Mouse (Mus musculus): ENCODE data around the gene Plac9a. TPM values are rescaled to one million over a fixed set of nuclear protein-coding genes. Genes with fewer than 3 reads are reported as not detected.
"Not testable (repeated sequence)": the region's sequence is repeated elsewhere in the genome, so short reads cannot be mapped to it uniquely, and the experiment has no call there.

The Plac9a gene
- polyA plus RNA-seq, 1 experiment from 2014 or later = not detected

DNA sequence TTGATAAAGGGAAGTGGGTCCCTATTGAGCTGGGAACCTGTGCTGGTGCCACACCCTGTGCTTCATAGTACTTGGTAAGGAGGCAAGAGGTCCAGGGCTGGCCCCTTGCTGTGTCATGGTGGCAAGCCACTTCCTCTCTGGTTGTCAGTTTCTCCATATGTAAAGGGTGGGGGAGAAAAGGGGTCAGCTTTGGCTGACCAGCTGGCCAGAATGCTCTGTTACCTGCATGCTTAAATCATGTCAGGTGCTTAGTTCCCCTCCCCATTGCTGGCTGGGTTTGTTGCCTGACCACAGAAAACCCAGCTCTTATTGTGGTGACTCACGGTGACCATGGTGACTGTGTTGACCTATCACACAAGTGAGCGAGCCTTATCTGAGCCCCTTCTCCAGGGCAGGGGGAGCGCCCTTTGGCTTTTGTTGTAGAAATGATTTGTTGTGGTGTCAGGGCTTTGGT, 45.7 kb downstream of the Plac9a start:
- ATAC-seq (ENCODE audit: low read depth) = no peak
- H3K27me3 ChIP-seq = no peaks in the 10 kb centered on the region
- WGBS = 54% methylated on average over 3 of the region's 3 CpGs
- no peak overlapping the region for H3K4me3 ChIP-seq
- no peaks in the 10 kb centered on the region for H3K9me3 ChIP-seq
- no peaks in the 10 kb centered on the region for H3K4me1 ChIP-seq (replicated peaks)
- no peak overlapping the region for H3K27ac ChIP-seq (replicated peaks)
- H3K4me2 ChIP-seq = no peak overlapping the region
- no peaks in the 10 kb centered on the region for H3K36me3 ChIP-seq
- H3K9ac ChIP-seq = no peak overlapping the region

DNA sequence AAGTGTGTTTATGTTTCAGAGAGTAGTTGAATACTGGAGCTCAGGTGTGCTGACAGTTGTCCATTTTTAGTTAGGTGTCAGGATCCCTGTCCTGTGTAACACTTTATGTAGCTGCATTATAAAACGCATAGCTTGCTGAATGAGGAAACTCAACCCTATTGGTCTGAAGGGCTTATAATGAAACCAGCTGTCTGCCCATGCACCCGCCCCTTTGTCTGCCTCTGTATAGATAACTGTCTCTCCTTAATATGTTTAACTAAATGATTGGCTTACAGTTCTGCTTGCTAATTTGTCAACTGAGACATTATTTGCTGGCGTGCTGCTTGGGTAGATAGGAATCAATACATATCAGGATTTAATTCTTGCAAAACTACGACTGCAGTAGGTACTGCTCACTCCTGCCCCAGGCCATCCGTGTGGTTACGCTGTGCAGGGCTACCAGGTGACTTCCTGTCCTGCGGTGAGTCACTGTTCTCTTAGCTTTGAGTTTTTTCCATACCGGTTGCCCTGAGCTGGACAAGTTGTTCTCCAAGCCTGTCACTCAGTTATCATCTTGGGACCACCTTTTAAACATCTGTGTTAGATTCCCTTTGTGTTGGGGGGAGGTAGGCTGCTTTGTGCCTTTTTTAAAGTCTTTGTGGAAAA, 47.5 kb downstream of the Plac9a start:
- Histone ChIP-seq H3K27ac (replicated peaks) (no peak overlapping the region), H3K9ac (no peak overlapping the region), H3K4me1 (replicated peaks) (no peaks in the 10 kb centered on the region), H3K4me2 (no peak overlapping the region), H3K36me3 (no peaks in the 10 kb centered on the region), H3K9me3 (no peaks in the 10 kb centered on the region), H3K27me3 (no peaks in the 10 kb centered on the region), H3K4me3 (no peak overlapping the region)
- ATAC-seq (ENCODE audit: low read depth) = no peak
- 80% methylated on average over 8 of the region's 8 CpGs for WGBS

GRCm38 (mm10) chr14:25853717-25854452, 49.0 kb downstream of the Plac9a start:
- no peak for ATAC-seq (ENCODE audit: low read depth)
- Histone ChIP-seq H3K36me3 (no peaks in the 10 kb centered on the region), H3K27me3 (no peaks in the 10 kb centered on the region), H3K4me1 (replicated peaks) (no peaks in the 10 kb centered on the region), H3K27ac (replicated peaks) (no peak overlapping the region), H3K9me3 (no peaks in the 10 kb centered on the region), H3K4me2 (no peak overlapping the region), H3K4me3 (no peak overlapping the region), H3K9ac (no peak overlapping the region)
- WGBS = 89% methylated on average over 16 of the region's 16 CpGs

DNA sequence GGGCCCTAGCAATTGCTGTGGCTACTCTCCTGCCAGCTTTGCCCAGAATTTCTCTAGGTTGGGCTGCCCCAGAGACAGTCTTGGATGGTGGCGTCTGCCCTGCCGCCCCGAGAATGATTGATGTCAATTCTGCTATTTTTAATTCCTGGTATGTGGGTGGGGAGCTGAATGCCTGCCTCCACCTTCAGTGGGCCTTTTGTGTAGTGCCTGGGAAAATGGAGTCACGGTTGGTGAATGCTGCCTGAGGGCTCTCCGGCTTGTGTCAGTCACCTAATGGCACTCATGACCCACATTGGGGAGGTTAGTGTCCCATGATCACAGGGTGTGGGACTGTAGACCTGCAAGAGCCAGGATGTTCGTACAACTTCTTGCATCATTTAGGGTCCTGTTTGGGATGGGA, 49.6 kb downstream of the Plac9a start:
- Histone ChIP-seq H3K4me2 (no peak overlapping the region), H3K9ac (no peak overlapping the region), H3K36me3 (no peaks in the 10 kb centered on the region), H3K27me3 (no peaks in the 10 kb centered on the region), H3K27ac (replicated peaks) (no peak overlapping the region), H3K4me1 (replicated peaks) (no peaks in the 10 kb centered on the region), H3K9me3 (no peaks in the 10 kb centered on the region), H3K4me3 (no peak overlapping the region)
- ATAC-seq (ENCODE audit: low read depth) = no peak
- 57% methylated on average over 6 of the region's 6 CpGs for WGBS

- H3K9me3 ChIP-seq = no peaks in the 10 kb centered on the region
- H3K4me3 ChIP-seq = no peak overlapping the region
- ATAC-seq (ENCODE audit: low read depth) = no peak
- H3K4me1 ChIP-seq (replicated peaks) = peaks cover 8% of the 10 kb centered on the region; the same call in 1 of the 2 replicates
- H3K27ac ChIP-seq (replicated peaks) = no peak overlapping the region
- H3K36me3 ChIP-seq = no peaks in the 10 kb centered on the region
- WGBS = 81% methylated on average over 11 of the region's 11 CpGs
- no peaks in the 10 kb centered on the region for H3K27me3 ChIP-seq
- no peak overlapping the region for H3K9ac ChIP-seq
- H3K4me2 ChIP-seq = no peak overlapping the region
These were observed 50.8 kb downstream of the Plac9a start for GRCm38 (mm10) chr14:25852121-25852561.

DNA sequence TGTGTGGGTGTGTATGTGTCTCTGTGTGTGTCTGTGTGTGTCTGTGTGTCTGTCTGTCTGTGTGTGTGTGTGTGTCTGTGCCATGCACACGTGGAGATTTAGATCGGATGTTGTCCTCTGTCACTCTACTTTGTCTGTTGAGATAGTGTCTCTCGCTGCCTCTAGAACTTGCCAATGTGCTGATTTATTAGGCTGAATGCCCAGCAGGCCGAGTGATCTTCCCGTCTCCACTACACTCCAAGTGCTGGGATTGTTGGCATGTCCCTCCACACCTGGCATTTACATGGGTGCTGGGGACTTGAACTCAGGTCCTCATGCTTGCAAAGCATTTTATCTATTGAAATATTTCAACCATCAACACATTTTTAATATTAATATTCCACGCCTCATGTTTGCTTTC, 51.7 kb downstream of the Plac9a start:
- WGBS = 67% methylated on average over 6 of the region's 6 CpGs
- ATAC-seq (ENCODE audit: low read depth) = no peak

GRCm38 (mm10) chr14:25850433-25850832, 52.5 kb downstream of the Plac9a start:
- no peak for ATAC-seq (ENCODE audit: low read depth)
- no peak overlapping the region for H3K27ac ChIP-seq (replicated peaks)
- no peak overlapping the region for H3K4me2 ChIP-seq
- WGBS = 99% methylated on average over 2 of the region's 2 CpGs
- peaks cover 11% of the 10 kb centered on the region; the same call in 1 of the 2 replicates for H3K27me3 ChIP-seq
- H3K9ac ChIP-seq = no peak overlapping the region
- H3K9me3 ChIP-seq = no peaks in the 10 kb centered on the region
- no peak overlapping the region for H3K4me3 ChIP-seq
- peaks cover 8% of the 10 kb centered on the region; the same call in 1 of the 2 replicates for H3K4me1 ChIP-seq (replicated peaks)
- no peaks in the 10 kb centered on the region for H3K36me3 ChIP-seq

More for the DNA sequence above, 51.7 kb downstream of the Plac9a start:
- H3K27me3 ChIP-seq = peaks cover 6% of the 10 kb centered on the region; the same call in 1 of the 2 replicates
- H3K27ac ChIP-seq (replicated peaks) = no peak overlapping the region
- H3K9ac ChIP-seq = no peak overlapping the region
- H3K4me1 ChIP-seq (replicated peaks) = peaks cover 8% of the 10 kb centered on the region; the same call in 1 of the 2 replicates
- H3K4me2 ChIP-seq = no peak overlapping the region
- no peak overlapping the region for H3K4me3 ChIP-seq
- no peaks in the 10 kb centered on the region for H3K9me3 ChIP-seq
- no peaks in the 10 kb centered on the region for H3K36me3 ChIP-seq

- H3K27ac ChIP-seq (replicated peaks); H3K9me3 ChIP-seq; H3K4me2 ChIP-seq; H3K36me3 ChIP-seq; H3K9ac ChIP-seq; ATAC-seq (ENCODE audit: low read depth); H3K4me3 ChIP-seq; H3K4me1 ChIP-seq (replicated peaks): not testable (repeated sequence)
- peaks cover 24% of the 10 kb centered on the region for H3K27me3 ChIP-seq
- 86% methylated on average over 3 of the region's 4 CpGs for WGBS
These were observed 54.2 kb downstream of the Plac9a start for GRCm38 (mm10) chr14:25848708-25849107.

- no peak overlapping the region for H3K27ac ChIP-seq (replicated peaks)
- no peaks in the 10 kb centered on the region for H3K9me3 ChIP-seq
- no peaks in the 10 kb centered on the region for H3K36me3 ChIP-seq
- peaks cover 8% of the 10 kb centered on the region; the same call in 1 of the 2 replicates for H3K4me1 ChIP-seq (replicated peaks)
- no peak overlapping the region for H3K4me3 ChIP-seq
- no peak overlapping the region for H3K9ac ChIP-seq
- H3K4me2 ChIP-seq = no peak overlapping the region
- 75% methylated on average over 6 of the region's 6 CpGs for WGBS
- no peak for ATAC-seq (ENCODE audit: low read depth)
- H3K27me3 ChIP-seq = peaks cover 29% of the 10 kb centered on the region
These were observed 54.7 kb downstream of the Plac9a start for GRCm38 (mm10) chr14:25848237-25848636.

GRCm38 (mm10) chr14:25847660-25848059, 55.2 kb downstream of the Plac9a start:
- H3K36me3 ChIP-seq = no peaks in the 10 kb centered on the region
- no peak overlapping the region for H3K9ac ChIP-seq
- H3K9me3 ChIP-seq = no peaks in the 10 kb centered on the region
- peaks cover 35% of the 10 kb centered on the region for H3K27me3 ChIP-seq
- H3K4me1 ChIP-seq (replicated peaks) = peaks cover 10% of the 10 kb centered on the region
- no peak for ATAC-seq (ENCODE audit: low read depth)
- H3K27ac ChIP-seq (replicated peaks) = no peak overlapping the region
- no peak overlapping the region for H3K4me2 ChIP-seq
- WGBS = 39% methylated on average over 9 of the region's 9 CpGs
- H3K4me3 ChIP-seq = no peak overlapping the region

GRCm38 (mm10) chr14:25846516-25846915, 56.4 kb downstream of the Plac9a start:
- Histone ChIP-seq H3K27me3 (peaks cover 46% of the 10 kb centered on the region), H3K36me3 (no peaks in the 10 kb centered on the region), H3K27ac (replicated peaks) (no peak overlapping the region), H3K4me1 (replicated peaks) (peaks cover 21% of the 10 kb centered on the region), H3K4me3 (no peak overlapping the region), H3K9ac (no peak overlapping the region), H3K4me2 (no peak overlapping the region), H3K9me3 (no peaks in the 10 kb centered on the region)
- WGBS = 89% methylated on average over 8 of the region's 8 CpGs
- ATAC-seq (ENCODE audit: low read depth) = no peak

- H3K9ac ChIP-seq = no peak overlapping the region
- no peaks in the 10 kb centered on the region for H3K36me3 ChIP-seq
- H3K27me3 ChIP-seq = peaks cover 51% of the 10 kb centered on the region
- ATAC-seq (ENCODE audit: low read depth) = no peak
- H3K9me3 ChIP-seq = no peaks in the 10 kb centered on the region
- H3K4me1 ChIP-seq (replicated peaks) = peaks cover 22% of the 10 kb centered on the region
- 73% methylated on average over 6 of the region's 6 CpGs for WGBS
- H3K27ac ChIP-seq (replicated peaks) = no peak overlapping the region
- no peak overlapping the region for H3K4me3 ChIP-seq
- H3K4me2 ChIP-seq = no peak overlapping the region
These were observed 57.0 kb downstream of the Plac9a start for GRCm38 (mm10) chr14:25845832-25846383.
